In genomic region chr1:160099659-160100302, GRCm38 (mm10) we compare ENCODE assay signal across 12 mouse cellular contexts. TPM values are rescaled to one million over a fixed set of nuclear protein-coding genes. Genes with fewer than 3 reads are reported as not detected.
DNase-seq lines count a peak whose midpoint lies in the region; ATAC-seq and TF ChIP-seq lines count a peak whose summit lies in the region.
"Had no signal": no experiment of that assay in that cellular context is flagged by ENCODE, and none has a peak within 500 bp of the region (broad histone marks: within the 10 kb centered on the region; RNA-seq: fewer than 3 reads in every experiment).

No protein-coding gene starts in this region.

- H3K4me1 ChIP-seq in heart, postnatal 0 days (ENCODE audit: control insufficient read depth, insufficient read depth): no peaks in the 10 kb centered on the region
- H3K4me1 ChIP-seq in heart, embryonic 12.5 days (replicated peaks): no peaks in the 10 kb centered on the region
- peaks cover 2% of the 10 kb centered on the region; the same call in 1 of the 2 replicates for H3K4me1 ChIP-seq in megakaryocyte, embryonic 14.5 days
- H3K4me1 ChIP-seq: liver, embryonic 13.5 days; midbrain, embryonic 13.5 days; neural tube, embryonic 15.5 days had no signal

- peak; percentile 38 for TF ChIP-seq CTCF in heart, postnatal 0 days (IDR thresholded peaks at IDR 0.05; ENCODE audit: low read depth)
- TF ChIP-seq CTCF in Patski (IDR thresholded peaks at IDR 0.05): peak; percentile 50

- intact Hi-C loops in gastrocnemius, postnatal 36 days (cut with DNase I): no loop called here

- no peak overlapping the region for H3K9ac ChIP-seq in heart, postnatal 0 days (replicated peaks; ENCODE audit: low read depth, low read length)
- no peak overlapping the region for H3K9ac ChIP-seq in heart, embryonic 12.5 days
- H3K9ac ChIP-seq: liver, embryonic 13.5 days; midbrain, embryonic 13.5 days; neural tube, embryonic 15.5 days had no signal

- no peak for TF ChIP-seq EP300 in heart, postnatal 0 days (IDR thresholded peaks at IDR 0.05; ENCODE audit: low read depth)

- no peaks in the 10 kb centered on the region for H3K27me3 ChIP-seq in heart, postnatal 0 days (ENCODE audit: control insufficient read depth, insufficient read depth, low read length)
- no peaks in the 10 kb centered on the region for H3K27me3 ChIP-seq in heart, embryonic 12.5 days (replicated peaks)
- H3K27me3 ChIP-seq in megakaryocyte, embryonic 14.5 days (replicated peaks): peaks cover 3% of the 10 kb centered on the region
- no peaks in the 10 kb centered on the region for H3K27me3 ChIP-seq in Patski
- H3K27me3 ChIP-seq: liver, embryonic 13.5 days; midbrain, embryonic 13.5 days; neural tube, embryonic 15.5 days had no signal

- CTCF ChIA-PET in Patski (lab: Charles Lee): interaction anchor here (1.2 to 1.3 kb wide), 2 partner anchors 9 to 29 kb away, joined by 3 to 4 read pairs; no protein-coding TSS in a partner anchor

- in situ Hi-C loops in Patski (cut with MboI; ENCODE audit: low pct_unique_long_range_greater_than_20kb): loop anchor here (5.0 kb wide), 1 partner anchor 78 kb away; no protein-coding TSS in a partner anchor

- 84% methylated on average over 5 of the region's 5 CpGs for WGBS in heart, postnatal 0 days
- WGBS in heart, embryonic 12.5 days: 79% methylated on average over 5 of the region's 5 CpGs

- ATAC-seq in heart, postnatal 0 days (ENCODE audit: insufficient read depth, low read depth): no peak
- ATAC-seq in heart, embryonic 12.5 days (ENCODE audit: insufficient number of reproducible peaks, low FRiP score): no peak
- ATAC-seq in megakaryocyte, adult 5-6 weeks (ENCODE audit: poor library complexity, severe bottlenecking): no peak
- ATAC-seq in Patski: no peak
- ATAC-seq: midbrain, embryonic 13.5 days had no signal

- no peak overlapping the region for H3K27ac ChIP-seq in heart, postnatal 0 days (ENCODE audit: low read depth)
- H3K27ac ChIP-seq in heart, embryonic 12.5 days (ENCODE audit: poor library complexity, severe bottlenecking): no peak overlapping the region
- H3K27ac ChIP-seq: liver, embryonic 13.5 days; midbrain, embryonic 13.5 days; neural tube, embryonic 15.5 days had no signal

- no peak overlapping the region for H3K4me3 ChIP-seq in heart, postnatal 0 days (ENCODE audit: low read depth, low read length)
- no peak overlapping the region for H3K4me3 ChIP-seq in heart, embryonic 12.5 days
- H3K4me3 ChIP-seq in megakaryocyte, embryonic 14.5 days (replicated peaks): peak overlapping the region; percentile 54
- H3K4me3 ChIP-seq: erythroblast, embryonic 14.5 days; liver, embryonic 13.5 days; midbrain, embryonic 13.5 days; neural tube, embryonic 15.5 days had no signal

- DNase-seq in heart, postnatal 0 days (ENCODE audit: low spot score): no peak
- no peak for DNase-seq in Patski (ENCODE audit: low read depth, low spot score)
- DNase-seq in gastrocnemius, postnatal 36 days: no peak
- DNase-seq in urinary bladder, adult 2 months (ENCODE audit: low spot score): no peak
- DNase-seq: liver, embryonic 13.5 days; right cerebral cortex, postnatal 25 days had no signal

- H3K36me3 ChIP-seq in heart, postnatal 0 days (replicated peaks; ENCODE audit: control insufficient read depth, insufficient read depth, low read length): no peaks in the 10 kb centered on the region
- no peaks in the 10 kb centered on the region for H3K36me3 ChIP-seq in heart, embryonic 12.5 days
- H3K36me3 ChIP-seq in megakaryocyte, embryonic 14.5 days (replicated peaks; ENCODE audit: low read length): no peaks in the 10 kb centered on the region
- H3K36me3 ChIP-seq: liver, embryonic 13.5 days; midbrain, embryonic 13.5 days; neural tube, embryonic 15.5 days had no signal

- no peaks in the 10 kb centered on the region for H3K9me3 ChIP-seq in heart, postnatal 0 days (replicated peaks; ENCODE audit: control insufficient read depth, low read length)
- no peaks in the 10 kb centered on the region for H3K9me3 ChIP-seq in heart, embryonic 12.5 days (replicated peaks)
- H3K9me3 ChIP-seq in megakaryocyte, embryonic 14.5 days: no peaks in the 10 kb centered on the region
- H3K9me3 ChIP-seq: liver, embryonic 13.5 days; midbrain, embryonic 13.5 days; neural tube, embryonic 15.5 days had no signal

- no peak overlapping the region for H3K4me2 ChIP-seq in heart, postnatal 0 days (ENCODE audit: low read depth, low read length)
- H3K4me2 ChIP-seq in heart, embryonic 12.5 days: no peak overlapping the region
- H3K4me2 ChIP-seq: liver, embryonic 13.5 days; midbrain, embryonic 13.5 days; neural tube, embryonic 15.5 days had no signal

- POLR2A ChIA-PET in Patski (lab: Charles Lee): no interaction called here

RNA-seq across cellular contexts. Expression of gene Tnn, which starts 53.6 kb away (rescaled TPM):
- 0.08 and 0.31 TPM in 2 replicates for total RNA-seq in heart, postnatal 0 days (2014; rRNA removed; ENCODE audit: low replicate concordance)
- 0.04 TPM in 2 replicates for polyA plus RNA-seq in heart, postnatal 0 days (2015; fragmentation: Nextera tagmentation; extraction: Ambion mirVana)
- 0.06 TPM in 1 of 2 replicates, not detected in the other for polyA plus RNA-seq in heart, embryonic 12.5 days (2016; fragmentation: Nextera tagmentation; extraction: Ambion mirVana)
- polyA plus RNA-seq in megakaryocyte, embryonic 14.5 days (2012; ENCODE audit: insufficient read depth, low replicate concordance): not detected in 2 replicates
- not detected in 2 replicates for total RNA-seq in megakaryocyte, adult 5-6 weeks (2015)
- total RNA-seq in megakaryocyte, adult 5-6 weeks (2017): not detected in 2 replicates
- 0.03 TPM for polyA plus RNA-seq in Patski (2021)
- not detected for total RNA-seq in gastrocnemius, postnatal 36 days (2021)
- 0.17 and 0.19 TPM in 2 replicates for polyA plus RNA-seq in urinary bladder, adult 2 months (2012; rRNA removed)
- polyA plus RNA-seq: erythroblast, embryonic 14.5 days had no signal

RNA-seq across cellular contexts. Expression of gene 4930523C07Rik, which starts 55.6 kb away (rescaled TPM):
- 18.6 and 21.8 TPM in 2 replicates for total RNA-seq in heart, postnatal 0 days (2014; rRNA removed; ENCODE audit: low replicate concordance)
- 17.8 and 21.0 TPM in 2 replicates for polyA plus RNA-seq in heart, postnatal 0 days (2015; fragmentation: Nextera tagmentation; extraction: Ambion mirVana)
- polyA plus RNA-seq in heart, embryonic 12.5 days (2016; fragmentation: Nextera tagmentation; extraction: Ambion mirVana): 7.4 and 9.6 TPM in 2 replicates
- polyA plus RNA-seq in megakaryocyte, embryonic 14.5 days (2012; ENCODE audit: insufficient read depth, low replicate concordance): 2.1 and 6.0 TPM in 2 replicates
- 54.6 and 66.3 TPM in 2 replicates for total RNA-seq in megakaryocyte, adult 5-6 weeks (2015)
- total RNA-seq in megakaryocyte, adult 5-6 weeks (2017): 48.8 and 62.2 TPM in 2 replicates
- polyA plus RNA-seq in Patski (2021): 33.1 TPM
- 1 to 10 TPM; 5.1 to 5.7 TPM for total RNA-seq in gastrocnemius, postnatal 36 days (2021)
- polyA plus RNA-seq in urinary bladder, adult 2 months (2012; rRNA removed): 24.9 and 29.4 TPM in 2 replicates
